Mouse (Mus musculus): ENCODE measurements around the gene Gm45716.
"Not testable (repeated sequence)": the region's sequence is repeated elsewhere in the genome, so short reads cannot be mapped to it uniquely, and the experiment has no call there.

Gene Gm45716

DNA sequence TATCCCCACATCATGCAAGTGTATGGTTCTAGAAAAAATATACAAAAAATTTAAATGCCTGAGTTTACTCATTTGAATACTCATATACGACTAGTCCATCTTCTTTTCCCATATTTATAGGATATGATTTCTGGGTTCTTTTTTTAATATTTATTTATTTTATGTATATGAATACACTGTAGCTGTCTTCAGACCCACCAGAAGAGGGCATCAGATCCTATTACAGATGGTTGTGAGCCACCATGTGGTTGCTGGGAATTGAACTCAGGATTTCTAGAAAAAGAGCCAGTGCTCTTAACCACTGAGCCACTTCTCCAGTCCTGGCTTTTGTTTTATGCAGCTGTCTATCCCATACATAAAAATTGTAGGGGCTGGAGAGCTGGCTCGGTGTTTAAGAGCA is 94.5 kb downstream of the Gm45716 start:
- in situ Hi-C loops (cut with MseI, MboI), result not testable (repeated sequence)

DNA sequence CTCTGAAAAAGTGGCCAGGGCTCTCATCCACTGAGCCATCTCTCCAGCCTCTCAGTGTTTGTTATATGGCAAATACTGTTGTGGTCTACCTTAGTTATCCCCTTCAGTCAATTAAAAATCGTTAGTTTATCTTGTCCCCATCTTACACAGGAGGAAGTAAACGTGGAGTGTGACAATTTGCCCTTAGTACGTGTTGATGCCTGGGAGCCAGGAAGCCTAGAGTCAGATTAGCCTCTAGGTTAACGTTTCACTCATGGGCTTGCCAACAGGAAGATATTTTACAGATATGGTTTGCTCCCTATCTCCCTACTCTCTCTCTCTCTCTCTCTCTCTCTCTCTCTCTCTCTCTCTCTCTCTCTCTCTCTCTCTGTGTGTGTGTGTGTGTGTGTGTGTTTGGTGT is 95.7 kb downstream of the Gm45716 start:
- in situ Hi-C loops (cut with MseI, MboI), result no loop called here

GRCm38 (mm10) chr11:90283601-90284000 is 96.1 kb downstream of the Gm45716 start:
- in situ Hi-C loops (cut with MseI, MboI), result no loop called here

GRCm38 (mm10) chr11:90284079-90284478 is 96.6 kb downstream of the Gm45716 start:
- in situ Hi-C loops (cut with MseI, MboI), result no loop called here

DNA sequence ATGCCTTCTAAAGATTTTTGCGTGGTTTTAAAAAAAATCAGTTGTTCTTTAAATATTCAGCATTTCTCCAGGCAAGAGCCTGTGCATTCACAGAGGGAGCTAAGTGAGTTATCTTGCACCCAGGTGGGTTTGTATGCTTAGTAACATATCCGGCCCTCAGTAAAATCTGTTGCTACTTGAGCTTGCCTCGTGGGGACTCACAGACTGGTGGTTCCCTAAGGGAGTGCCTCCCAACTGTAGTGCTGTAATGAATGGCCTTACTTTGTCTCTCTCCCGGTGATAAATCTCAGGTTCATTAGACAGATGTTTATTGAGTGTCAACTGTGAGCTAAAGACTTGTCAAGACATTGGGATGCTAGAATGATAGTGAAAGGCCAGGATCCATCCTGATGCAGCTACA is 97.1 kb downstream of the Gm45716 start:
- in situ Hi-C loops (cut with MseI, MboI), result no loop called here

DNA sequence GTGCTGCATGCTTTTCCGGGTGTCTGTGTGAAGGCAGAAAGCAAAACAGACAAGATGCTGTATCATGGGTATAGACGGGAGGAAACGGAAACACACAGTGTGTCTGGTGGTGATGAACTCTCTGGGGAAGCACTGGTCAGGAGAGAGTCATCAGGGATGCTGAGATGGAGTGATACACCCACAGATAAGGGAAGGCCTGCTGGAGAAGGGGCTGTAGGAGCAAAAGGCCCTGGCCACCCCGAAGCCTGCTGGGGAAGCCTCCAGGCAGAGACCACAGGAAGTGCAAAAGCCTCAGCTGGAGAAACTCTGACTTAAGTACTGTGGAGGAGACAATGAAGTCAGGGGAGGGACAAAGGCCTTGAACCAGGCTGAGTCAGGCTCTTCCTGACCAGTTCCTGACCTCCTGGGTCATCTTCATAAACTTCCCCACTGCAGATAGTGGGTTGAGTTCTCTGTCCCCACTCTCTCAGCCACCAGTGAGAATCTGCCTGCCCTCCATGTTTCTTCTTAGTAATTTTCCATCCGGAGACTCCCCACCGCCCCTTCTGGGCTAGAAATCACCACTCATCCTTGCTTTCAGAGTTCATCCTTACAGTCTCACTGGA is 99.2 kb downstream of the Gm45716 start:
- in situ Hi-C loops (cut with MseI, MboI), result no loop called here

DNA sequence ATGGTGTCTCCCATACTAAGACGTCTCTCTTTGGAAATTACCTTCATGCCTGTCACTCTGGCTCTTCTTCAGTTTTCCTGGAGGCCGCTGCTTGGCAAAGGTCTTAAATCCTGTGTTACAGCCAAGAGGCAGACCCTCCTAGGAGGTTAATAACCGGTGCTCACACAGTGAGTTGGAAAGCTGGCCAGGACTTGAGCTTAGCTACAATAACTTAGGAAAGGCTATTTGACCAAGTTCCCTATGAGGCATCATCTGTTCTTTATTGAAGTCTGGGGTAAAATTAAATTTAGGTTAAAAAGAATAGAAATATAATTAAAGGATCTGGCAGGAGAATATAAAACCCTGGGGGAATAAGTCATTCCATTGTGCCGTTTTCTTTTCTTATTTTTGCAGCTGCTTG is 103.7 kb downstream of the Gm45716 start:
- in situ Hi-C loops (cut with MseI, MboI), result no loop called here

GRCm38 (mm10) chr11:90292766-90293165 is 105.3 kb downstream of the Gm45716 start:
- in situ Hi-C loops (cut with MseI, MboI), result no loop called here

DNA sequence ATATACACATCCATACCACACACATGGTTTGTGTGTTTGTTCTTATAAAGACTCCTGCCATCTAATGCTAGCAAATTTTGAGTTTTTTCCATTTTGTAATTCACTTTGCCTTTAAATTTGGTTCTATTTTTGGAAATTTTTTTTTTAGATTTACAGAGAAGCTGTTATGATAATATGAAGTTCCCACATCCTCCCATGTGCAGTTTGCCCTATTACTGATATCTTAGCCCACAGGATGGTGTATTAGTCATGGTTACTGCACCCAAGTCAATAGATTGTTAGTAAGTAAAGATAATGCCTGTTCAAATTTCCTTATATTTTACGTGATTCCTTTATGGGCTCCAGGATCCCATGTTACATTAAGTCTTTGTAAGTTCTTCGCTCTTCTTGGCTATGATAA is 107.1 kb downstream of the Gm45716 start:
- in situ Hi-C loops (cut with MseI, MboI), result no loop called here
